Mouse (Mus musculus) urinary bladder, postnatal 14 days (tissue): ENCODE data around the gene Tmem120b.

ENCODE experiments used
- DNase-seq: peaks from one replicate; pipeline ENCODE4 v3.0.0; 2021; ENCODE audit warnings: low spot score

Tmem120b gene

DNA sequence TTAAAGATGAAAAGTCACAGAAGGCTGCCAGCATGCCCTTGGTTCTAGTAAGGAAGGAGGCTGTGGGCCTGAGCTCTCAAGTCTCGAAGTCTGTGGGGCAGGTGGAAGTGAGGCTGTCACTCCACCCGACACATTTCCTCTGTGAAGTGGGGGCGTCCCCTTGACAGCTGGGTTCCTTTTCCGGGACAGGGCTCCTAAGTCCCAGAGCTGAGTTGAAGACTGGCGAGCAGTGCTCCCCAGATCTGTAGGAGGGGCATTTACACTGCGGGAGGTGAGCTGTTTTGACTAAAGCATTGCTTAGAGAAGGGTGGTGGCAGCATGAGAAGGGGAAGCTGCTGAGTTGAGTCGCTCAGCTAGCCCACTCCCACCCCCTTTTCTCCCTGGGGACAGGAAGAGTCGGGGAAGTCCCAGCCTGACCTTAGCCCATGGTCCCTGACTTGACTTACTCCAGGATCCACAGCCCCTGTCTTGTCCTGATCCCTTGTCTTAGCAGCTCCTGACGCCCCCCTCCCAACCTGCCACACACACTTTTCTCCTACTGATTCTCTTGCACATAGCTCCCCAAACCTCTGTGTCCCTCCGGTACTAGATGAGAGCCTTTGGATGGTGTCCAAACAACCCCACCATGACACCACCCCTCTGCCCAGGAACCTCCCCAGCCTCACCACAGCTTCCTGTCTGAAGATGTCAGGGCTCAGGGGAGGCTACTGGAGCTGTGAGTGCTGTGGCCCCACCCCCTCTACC lies 60.4 kb downstream of the Tmem120b start:
- no peak for DNase-seq

DNA sequence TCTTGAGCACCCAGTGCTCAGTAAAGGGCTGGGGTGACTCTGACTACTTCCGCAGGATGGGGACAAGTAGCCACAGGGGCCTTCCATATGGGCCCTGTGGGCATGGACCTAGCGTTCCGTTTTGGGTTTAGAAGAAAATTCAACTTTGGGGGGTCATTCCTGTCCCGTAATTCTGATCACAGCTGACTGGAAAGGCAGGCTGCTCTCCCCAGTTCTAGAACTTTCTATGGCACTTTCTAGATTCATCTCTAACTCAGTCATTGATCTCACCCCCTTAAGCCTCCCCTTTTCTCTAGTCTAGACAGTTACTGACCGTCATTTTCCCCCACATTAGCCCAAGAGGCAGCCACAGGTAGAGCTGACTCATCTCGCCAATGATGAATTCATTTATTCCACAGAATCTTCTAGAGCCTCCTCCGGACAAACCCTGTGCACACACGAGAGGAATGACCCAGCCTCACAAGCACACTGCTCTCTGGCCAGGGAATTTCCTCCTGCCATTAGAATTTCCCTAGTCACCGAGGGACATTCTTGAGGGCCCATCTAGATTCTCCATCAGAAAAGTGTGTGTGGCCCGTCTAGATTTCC lies 61.0 kb downstream of the Tmem120b start:
- no peak for DNase-seq

DNA sequence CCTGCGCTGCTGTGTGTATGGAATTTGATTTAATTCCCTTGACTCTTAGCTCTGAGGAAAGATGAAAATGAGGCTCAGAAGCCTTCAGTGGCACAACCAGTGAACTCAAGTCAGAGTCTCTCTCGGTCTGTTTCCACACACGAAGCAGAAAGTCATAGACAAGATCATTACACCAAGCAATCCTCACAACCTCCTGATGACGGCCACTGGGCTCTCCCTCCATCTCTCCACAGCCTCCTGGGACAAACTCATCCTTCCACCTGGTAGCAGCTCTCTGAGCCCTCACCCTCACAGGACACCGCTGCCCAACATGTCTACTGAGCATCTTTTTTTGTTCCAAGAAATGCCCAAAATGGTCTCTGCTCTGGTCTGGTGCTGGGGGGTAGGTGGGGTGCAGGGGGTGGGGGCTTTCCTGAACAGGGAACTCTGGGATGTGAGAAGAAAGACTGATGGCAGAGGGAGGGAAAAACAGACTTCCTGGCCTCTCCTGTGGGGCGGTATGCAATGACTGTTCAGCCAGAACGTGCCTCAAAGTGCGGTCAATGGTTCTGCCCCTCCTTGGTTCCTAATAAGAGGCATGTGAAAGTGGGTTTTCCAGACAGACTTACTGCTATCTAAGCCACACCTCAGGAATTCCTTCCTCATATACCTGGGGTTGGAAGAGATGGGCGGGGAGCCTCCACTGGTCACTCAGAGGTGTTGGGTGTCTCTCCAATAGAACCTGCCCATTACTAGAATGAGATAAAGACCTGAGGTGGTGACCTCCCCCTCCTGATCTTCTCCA lies 62.0 kb downstream of the Tmem120b start:
- DNase-seq = no peak

- DNase-seq = no peak
These were observed 62.6 kb downstream of the Tmem120b start for GRCm38 (mm10) chr5:123130814-123131148.

- DNase-seq = peak; percentile 80
These were observed 64.3 kb downstream of the Tmem120b start, which contains the start of gene Rhof for GRCm38 (mm10) chr5:123132308-123133071. Gene Rhof (minus strand): TSS chr5:123132692.

DNA sequence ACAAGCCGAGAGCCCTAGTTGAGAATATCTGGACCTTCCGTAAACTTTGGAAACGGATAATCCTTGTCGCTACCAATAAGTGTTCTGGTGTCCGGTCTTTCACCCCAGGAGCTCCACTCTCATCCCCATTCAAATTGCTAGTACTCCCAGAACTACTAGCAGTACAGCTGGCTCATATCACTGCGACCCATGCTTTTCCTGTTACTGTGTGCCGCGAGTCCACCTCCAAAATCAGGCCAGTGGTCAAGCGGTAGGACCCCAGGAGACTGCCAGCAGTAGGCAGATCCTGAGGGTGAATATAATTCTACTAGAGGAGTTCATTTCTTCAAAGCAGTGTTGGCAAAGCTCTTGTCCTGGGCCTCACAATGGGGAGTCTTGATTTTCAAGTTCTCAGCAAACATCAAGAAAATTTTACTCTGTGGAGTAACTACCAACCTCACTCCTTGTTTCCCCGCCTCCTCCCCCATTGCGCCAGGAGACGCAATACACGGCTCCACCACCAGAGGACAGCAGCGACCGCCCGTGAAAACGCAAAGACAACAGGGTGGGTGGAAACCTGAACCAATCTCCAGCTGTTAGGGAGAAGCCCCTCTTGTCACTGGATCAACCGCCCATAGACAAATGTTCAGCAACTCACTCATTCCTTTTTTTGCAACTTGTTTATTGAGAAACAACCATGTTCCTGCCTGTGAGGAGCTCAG lies 65.0 kb downstream of the Tmem120b start:
- peak; percentile 86 for DNase-seq

GRCm38 (mm10) chr5:123133784-123134143 lies 65.5 kb downstream of the Tmem120b start:
- DNase-seq = no peak

GRCm38 (mm10) chr5:123134186-123134874 lies 66.1 kb downstream of the Tmem120b start:
- peak; percentile 76 for DNase-seq

- DNase-seq = no peak
These were observed 66.7 kb downstream of the Tmem120b start for GRCm38 (mm10) chr5:123134875-123135382.

- DNase-seq = peak; percentile 95
These were observed 67.5 kb downstream of the Tmem120b start for GRCm38 (mm10) chr5:123135471-123136360.

- DNase-seq = peak; percentile 95
These were observed 68.3 kb downstream of the Tmem120b start for GRCm38 (mm10) chr5:123136361-123137043.

DNA sequence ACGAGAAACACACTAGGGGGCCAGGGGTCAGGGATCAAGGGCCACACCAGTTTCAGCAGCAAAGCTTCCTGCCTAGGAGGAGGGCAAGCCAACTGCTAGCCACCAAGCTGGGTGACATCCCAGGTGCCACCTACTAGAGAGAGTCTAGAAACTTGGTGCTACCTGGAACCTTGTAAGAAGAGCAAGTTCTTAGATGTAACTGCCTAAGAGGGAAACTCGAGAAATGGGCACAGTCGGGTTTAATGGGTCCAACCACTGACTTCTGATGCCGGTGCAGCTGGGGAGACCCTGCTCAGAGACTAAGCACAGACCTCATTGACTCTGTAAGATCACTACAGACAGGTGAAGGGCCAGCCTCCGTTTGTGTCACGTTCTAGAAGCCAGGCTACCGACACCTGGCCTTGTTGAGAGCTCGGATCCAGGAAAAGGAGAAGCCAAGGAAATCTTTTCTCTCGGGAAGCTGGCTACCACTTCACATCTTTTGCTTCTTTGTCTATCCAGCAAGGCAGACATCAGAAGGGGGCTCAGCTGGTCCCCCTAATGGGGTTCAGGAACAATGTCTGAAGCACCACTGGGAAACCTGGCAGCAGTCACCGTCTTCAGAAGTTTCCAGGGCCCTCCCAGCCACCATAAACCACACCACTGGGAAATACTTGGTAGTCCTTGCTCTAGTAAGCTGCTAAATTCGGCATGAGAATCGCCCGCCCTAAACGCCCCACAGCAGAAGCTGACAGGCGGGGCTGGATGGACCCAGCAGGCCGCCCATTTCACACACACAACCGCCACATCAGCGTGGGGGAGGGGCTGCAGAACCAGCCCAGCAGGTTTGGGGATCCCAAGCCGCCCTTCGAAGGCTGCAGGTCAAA lies 69.1 kb downstream of the Tmem120b start:
- DNase-seq = peak; percentile 98

DNA sequence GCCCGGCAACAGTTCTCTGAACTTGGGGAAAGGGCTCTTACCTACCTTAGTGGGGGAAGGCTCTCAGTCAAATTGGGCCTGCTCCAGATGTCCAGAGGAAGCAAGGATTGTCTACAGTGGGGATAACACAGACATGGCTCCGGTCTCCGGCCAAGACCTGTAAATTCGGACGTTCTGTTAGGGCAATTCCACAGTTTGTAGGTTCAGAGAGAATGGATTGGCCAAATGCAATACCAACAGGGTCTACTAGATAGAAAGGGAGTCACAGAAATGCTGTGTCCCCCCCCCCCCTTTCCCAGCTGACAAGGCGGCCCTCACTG lies 69.7 kb downstream of the Tmem120b start:
- no peak for DNase-seq

GRCm38 (mm10) chr5:123138230-123138911 lies 70.2 kb downstream of the Tmem120b start:
- DNase-seq = peak; percentile 85

- DNase-seq = peak; percentile 87
These were observed 70.9 kb downstream of the Tmem120b start for GRCm38 (mm10) chr5:123138953-123139721.

DNA sequence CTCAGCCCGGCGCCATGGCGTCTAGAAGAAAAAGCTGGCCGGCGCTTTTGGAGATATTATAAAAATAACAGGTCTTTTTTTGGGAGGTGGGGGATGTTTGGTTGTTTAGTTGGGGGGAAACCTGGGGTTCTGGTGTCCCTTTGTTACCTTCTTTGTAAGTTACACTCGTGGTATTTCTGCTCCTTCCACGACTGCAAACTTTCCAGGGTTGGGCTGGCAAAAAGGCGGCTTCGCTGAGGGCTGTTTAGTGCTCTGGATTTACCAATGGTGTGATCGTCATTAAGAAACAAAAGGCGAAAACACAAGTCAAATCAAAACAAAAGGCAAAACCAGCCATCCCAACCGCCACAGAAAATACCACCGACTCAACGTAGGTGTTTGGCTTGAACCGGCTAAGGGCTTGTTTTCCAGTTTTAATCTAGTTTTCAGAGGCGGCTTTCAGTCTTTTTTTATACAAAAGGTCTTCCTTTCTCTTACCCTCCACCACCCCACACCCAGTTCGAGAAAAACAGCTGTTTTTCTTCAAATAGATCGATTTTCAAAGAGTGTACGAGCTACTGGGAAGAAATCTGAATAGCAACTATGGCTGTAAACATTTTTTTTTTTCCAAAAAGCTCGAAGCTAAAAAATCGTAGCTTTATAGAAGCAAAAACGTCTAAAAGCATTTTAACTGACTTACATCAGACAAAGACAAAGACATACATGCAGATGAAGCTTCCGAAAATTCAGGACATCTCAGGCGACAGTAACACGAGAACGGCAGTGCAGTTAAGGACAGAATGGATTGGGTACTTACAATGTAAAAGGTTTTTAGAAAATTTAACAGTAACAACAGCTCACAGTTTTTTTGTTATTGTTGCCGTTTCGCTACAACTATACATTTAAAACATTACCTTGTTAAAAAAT lies 71.8 kb downstream of the Tmem120b start:
- DNase-seq = no peak
